Mouse (Mus musculus): Measurements from ENCODE around the gene Atp9a. TPM values are rescaled to one million over a fixed set of nuclear protein-coding genes. Genes with fewer than 3 reads are reported as not detected.

The Atp9a gene
- total and polyA plus RNA-seq, 3 experiments: 50.5 to 56.9 (median 51.5) TPM

DNA sequence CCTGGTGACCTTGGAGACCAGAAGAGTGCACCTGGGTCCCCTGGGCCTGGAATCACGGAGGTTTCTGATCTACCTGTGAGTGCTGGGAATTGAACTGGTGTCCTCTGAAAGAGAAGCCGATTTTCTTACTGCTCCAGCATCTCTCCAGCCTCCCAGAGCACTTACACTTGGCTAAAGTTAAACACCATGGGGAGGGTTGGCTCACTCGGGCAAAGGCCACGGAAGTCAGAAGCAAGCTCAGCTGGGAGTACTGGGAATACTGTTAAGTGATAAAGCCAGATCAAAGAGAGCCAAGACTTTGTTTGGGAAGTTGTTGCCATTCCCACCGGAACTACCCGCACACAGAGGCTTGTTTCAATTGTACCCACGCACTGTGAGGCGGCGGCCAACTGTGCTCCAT, 87.7 kb downstream of the Atp9a start:
- Histone ChIP-seq H3K27me3 (ENCODE audit: control insufficient read depth, insufficient read depth, low read length) (no peaks in the 10 kb centered on the region), H3K27ac (no peak overlapping the region), H3K4me1 (ENCODE audit: control insufficient read depth, insufficient read depth, low read length) (peaks cover 12% of the 10 kb centered on the region), H3K9ac (ENCODE audit: low read depth, low read length) (no peak overlapping the region), H3K4me3 (no peak overlapping the region), H3K79me2 (replicated peaks; ENCODE audit: control insufficient read depth, insufficient read depth, low read length) (no peaks in the 10 kb centered on the region), H3K36me3 (ENCODE audit: control insufficient read depth, insufficient read depth, low read length) (no peaks in the 10 kb centered on the region)
- DNase-seq: peak in 1 of 2 experiments; percentile 13
- TF ChIP-seq EP300 (IDR thresholded peaks at IDR 0.05; ENCODE audit: insufficient read depth, low read depth, low read length): no peak
- no peak for TF ChIP-seq POLR2A (IDR thresholded peaks at IDR 0.05; ENCODE audit: insufficient read depth, low read depth, low read length)
- TF ChIP-seq CTCF (IDR thresholded peaks at IDR 0.05): no peak
- 47% methylated on average over 9 of the region's 9 CpGs for WGBS
- intact Hi-C loops (cut with DNase I): no loop called here

DNA sequence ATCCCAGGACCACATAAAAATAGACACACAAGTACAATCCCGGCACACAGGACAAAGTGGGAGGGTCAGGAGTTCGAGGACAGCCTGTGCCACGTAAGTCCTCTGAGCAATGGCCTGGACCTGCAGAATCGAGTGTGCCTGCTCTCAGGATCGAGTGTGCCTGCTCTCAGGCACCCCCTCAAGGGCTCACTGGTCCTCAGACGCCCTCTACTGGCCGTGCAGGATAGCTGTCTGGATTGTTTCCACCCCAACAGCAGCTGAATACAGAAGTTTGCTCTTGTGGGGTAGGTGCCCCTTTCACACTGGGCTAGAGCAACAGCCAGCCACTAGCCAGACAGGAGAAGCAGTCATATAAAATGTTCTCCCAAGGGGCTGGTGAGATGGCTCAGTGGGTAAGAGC, 90.5 kb downstream of the Atp9a start:
- intact Hi-C loops (cut with DNase I): no loop called here
- no peak overlapping the region for H3K9ac ChIP-seq (ENCODE audit: low read depth, low read length)
- no peaks in the 10 kb centered on the region for H3K79me2 ChIP-seq (replicated peaks; ENCODE audit: control insufficient read depth, insufficient read depth, low read length)
- peaks cover 4% of the 10 kb centered on the region for H3K4me1 ChIP-seq (ENCODE audit: control insufficient read depth, insufficient read depth, low read length)
- no peak for DNase-seq
- TF ChIP-seq CTCF (IDR thresholded peaks at IDR 0.05): peak; percentile 66
- TF ChIP-seq POLR2A (IDR thresholded peaks at IDR 0.05; ENCODE audit: insufficient read depth, low read depth, low read length): no peak
- TF ChIP-seq EP300 (IDR thresholded peaks at IDR 0.05; ENCODE audit: insufficient read depth, low read depth, low read length): no peak
- 47% methylated on average over 7 of the region's 7 CpGs for WGBS
- no peaks in the 10 kb centered on the region for H3K27me3 ChIP-seq (ENCODE audit: control insufficient read depth, insufficient read depth, low read length)
- H3K4me3 ChIP-seq: no peak overlapping the region
- no peak overlapping the region for H3K27ac ChIP-seq
- no peaks in the 10 kb centered on the region for H3K36me3 ChIP-seq (ENCODE audit: control insufficient read depth, insufficient read depth, low read length)

DNA sequence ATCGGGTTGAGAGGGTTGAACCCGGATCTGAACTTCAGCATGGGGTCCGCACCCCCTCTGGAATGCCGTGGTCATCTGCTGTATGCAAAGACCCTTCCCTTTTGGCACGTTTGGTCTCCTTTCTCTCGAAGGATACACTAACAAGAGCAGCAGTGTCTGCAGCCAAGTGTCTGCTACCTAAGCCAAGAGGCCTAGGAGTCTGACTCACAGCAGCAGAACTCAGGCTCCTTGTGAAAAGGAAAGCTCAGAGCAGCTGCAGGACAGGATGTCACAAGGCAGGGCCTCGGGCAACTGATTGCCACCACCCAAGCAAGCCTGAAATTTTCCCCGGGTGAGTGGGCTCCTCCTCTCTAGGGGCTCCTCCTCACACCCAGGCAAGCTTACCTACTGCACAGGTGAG, 94.0 kb downstream of the Atp9a start:
- H3K36me3 ChIP-seq (ENCODE audit: control insufficient read depth, insufficient read depth, low read length): no peaks in the 10 kb centered on the region
- no peaks in the 10 kb centered on the region for H3K27me3 ChIP-seq (ENCODE audit: control insufficient read depth, insufficient read depth, low read length)
- H3K27ac ChIP-seq: no peak overlapping the region
- no peaks in the 10 kb centered on the region for H3K79me2 ChIP-seq (replicated peaks; ENCODE audit: control insufficient read depth, insufficient read depth, low read length)
- DNase-seq: no peak
- H3K4me1 ChIP-seq (ENCODE audit: control insufficient read depth, insufficient read depth, low read length): no peaks in the 10 kb centered on the region
- H3K9ac ChIP-seq (ENCODE audit: low read depth, low read length): no peak overlapping the region
- 67% methylated on average over 8 of the region's 8 CpGs for WGBS
- intact Hi-C loops (cut with DNase I): no loop called here
- H3K4me3 ChIP-seq: no peak overlapping the region
- no peak for TF ChIP-seq CTCF (IDR thresholded peaks at IDR 0.05)
- TF ChIP-seq EP300 (IDR thresholded peaks at IDR 0.05; ENCODE audit: insufficient read depth, low read depth, low read length): no peak
- TF ChIP-seq POLR2A (IDR thresholded peaks at IDR 0.05; ENCODE audit: insufficient read depth, low read depth, low read length): no peak

DNA sequence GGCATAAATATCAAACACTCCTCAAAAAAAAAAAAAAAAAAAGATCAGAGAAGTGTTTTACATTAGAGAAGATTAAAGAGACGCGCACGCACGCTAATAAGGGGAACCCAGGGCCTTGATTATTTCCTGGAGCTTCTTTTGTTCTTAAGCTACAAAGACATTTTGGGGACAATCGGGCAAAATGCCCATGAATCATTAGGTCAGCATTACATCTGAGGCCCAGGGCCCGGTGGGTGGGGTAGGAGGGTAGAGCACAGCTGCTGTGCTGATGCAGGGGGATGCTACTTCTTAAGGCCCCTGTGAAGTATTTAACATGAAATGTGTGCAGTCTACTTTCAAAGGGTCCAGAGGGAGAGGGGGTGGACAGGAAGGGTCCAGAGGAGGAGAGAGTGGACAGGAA, 97.4 kb downstream of the Atp9a start:
- no peak for DNase-seq
- Histone ChIP-seq H3K27ac (no peak overlapping the region), H3K79me2 (replicated peaks; ENCODE audit: control insufficient read depth, insufficient read depth, low read length) (no peaks in the 10 kb centered on the region), H3K36me3 (ENCODE audit: control insufficient read depth, insufficient read depth, low read length) (no peaks in the 10 kb centered on the region), H3K9ac (ENCODE audit: low read depth, low read length) (no peak overlapping the region), H3K4me3 (no peak overlapping the region), H3K4me1 (ENCODE audit: control insufficient read depth, insufficient read depth, low read length) (no peaks in the 10 kb centered on the region), H3K27me3 (ENCODE audit: control insufficient read depth, insufficient read depth, low read length) (no peaks in the 10 kb centered on the region)
- TF ChIP-seq EP300 (IDR thresholded peaks at IDR 0.05; ENCODE audit: insufficient read depth, low read depth, low read length) (no peak), POLR2A (IDR thresholded peaks at IDR 0.05; ENCODE audit: insufficient read depth, low read depth, low read length) (no peak), CTCF (IDR thresholded peaks at IDR 0.05) (no peak)
- intact Hi-C loops (cut with DNase I): no loop called here
- WGBS: 75% methylated on average over 6 of the region's 6 CpGs

DNA sequence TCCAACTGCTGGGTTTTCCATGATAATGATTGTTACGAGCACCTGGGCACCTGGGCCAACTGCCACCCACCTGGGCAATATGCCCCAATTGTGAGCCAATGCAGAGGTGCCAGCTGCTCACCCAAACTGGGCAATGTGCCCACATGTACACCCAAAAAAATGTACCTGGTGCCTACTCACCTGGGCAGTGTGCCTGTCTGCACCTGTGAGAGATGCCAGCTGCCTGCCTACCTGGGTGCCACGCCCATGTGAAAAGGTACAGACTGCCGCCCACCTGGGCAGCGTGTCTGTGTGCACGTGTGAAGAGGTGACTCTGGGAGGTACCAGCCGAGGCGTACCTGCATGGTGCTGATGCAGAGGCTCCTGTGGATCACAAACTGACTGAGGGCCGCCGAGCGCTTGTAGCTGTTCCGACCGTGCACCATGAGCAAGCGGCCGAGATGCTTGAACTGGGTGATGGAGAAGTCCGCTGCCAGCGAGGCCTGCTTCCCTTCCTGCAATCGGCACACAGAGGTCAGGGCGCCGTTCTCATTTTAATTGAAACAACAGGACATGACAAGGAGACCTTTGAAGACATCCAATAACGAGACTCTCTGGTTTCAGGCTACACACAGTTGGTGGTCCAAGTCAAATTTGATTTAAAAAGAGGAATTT, 98.6 kb downstream of the Atp9a start:
- no peaks in the 10 kb centered on the region for H3K79me2 ChIP-seq (replicated peaks; ENCODE audit: control insufficient read depth, insufficient read depth, low read length)
- no peak for DNase-seq
- intact Hi-C loops (cut with DNase I): no loop called here
- TF ChIP-seq CTCF (IDR thresholded peaks at IDR 0.05): no peak
- H3K36me3 ChIP-seq (ENCODE audit: control insufficient read depth, insufficient read depth, low read length): no peaks in the 10 kb centered on the region
- no peak overlapping the region for H3K9ac ChIP-seq (ENCODE audit: low read depth, low read length)
- no peaks in the 10 kb centered on the region for H3K4me1 ChIP-seq (ENCODE audit: control insufficient read depth, insufficient read depth, low read length)
- WGBS: 93% methylated on average over 20 of the region's 20 CpGs
- no peak overlapping the region for H3K4me3 ChIP-seq
- no peaks in the 10 kb centered on the region for H3K27me3 ChIP-seq (ENCODE audit: control insufficient read depth, insufficient read depth, low read length)
- no peak overlapping the region for H3K27ac ChIP-seq

DNA sequence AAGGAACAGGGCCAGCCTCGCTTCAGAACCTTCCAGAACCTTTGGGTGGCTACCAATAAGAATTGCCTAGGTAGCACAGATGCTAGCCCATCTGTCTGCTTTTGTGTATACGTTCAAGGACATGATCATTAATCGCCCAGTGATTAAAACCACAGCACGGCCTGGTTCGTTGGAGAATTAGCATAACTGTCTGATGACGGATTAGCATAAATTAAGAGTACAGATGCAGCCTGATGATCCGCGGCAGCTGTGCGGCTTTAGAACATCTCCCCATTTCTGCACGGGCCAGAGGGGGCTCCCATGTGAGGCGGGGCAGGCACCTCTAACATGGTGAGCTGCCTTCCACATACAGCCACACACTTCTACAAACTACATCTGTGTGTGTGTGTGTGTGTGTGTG, 100.0 kb downstream of the Atp9a start:
- intact Hi-C loops (cut with DNase I): no loop called here

More for the DNA sequence above, 100.0 kb downstream of the Atp9a start:
- H3K36me3 ChIP-seq (ENCODE audit: control insufficient read depth, insufficient read depth, low read length): no peaks in the 10 kb centered on the region
- H3K4me1 ChIP-seq (ENCODE audit: control insufficient read depth, insufficient read depth, low read length): no peaks in the 10 kb centered on the region
- TF ChIP-seq EP300 (IDR thresholded peaks at IDR 0.05; ENCODE audit: insufficient read depth, low read depth, low read length) (no peak), POLR2A (IDR thresholded peaks at IDR 0.05; ENCODE audit: insufficient read depth, low read depth, low read length) (no peak), CTCF (IDR thresholded peaks at IDR 0.05) (no peak)
- H3K27ac ChIP-seq: no peak overlapping the region
- 94% methylated on average over 11 of the region's 11 CpGs for WGBS
- H3K27me3 ChIP-seq (ENCODE audit: control insufficient read depth, insufficient read depth, low read length): no peaks in the 10 kb centered on the region
- DNase-seq: no peak
- H3K9ac ChIP-seq (ENCODE audit: low read depth, low read length): no peak overlapping the region
- H3K79me2 ChIP-seq (replicated peaks; ENCODE audit: control insufficient read depth, insufficient read depth, low read length): no peaks in the 10 kb centered on the region
- H3K4me3 ChIP-seq: no peak overlapping the region
